Mouse (Mus musculus) ES-Bruce4 (cell line): ENCODE measurements around the gene Sertad2.

Experiments
- CTCF ChIP-seq: IDR thresholded peaks from one replicate; pipeline ENCODE4 v1.8.1; 2011; ENCODE audit warnings: low read depth, low read length
- EP300 ChIP-seq: IDR thresholded peaks from 2 replicates; pipeline ENCODE4 v1.6.1; 2011; ENCODE audit warnings: low read depth, low read length; ENCODE audit not compliant: insufficient read depth
- POLR2A ChIP-seq: IDR thresholded peaks from one replicate; pipeline ENCODE4 v1.8.1; 2011; ENCODE audit warnings: low read length; ENCODE audit not compliant: insufficient read depth

DNA sequence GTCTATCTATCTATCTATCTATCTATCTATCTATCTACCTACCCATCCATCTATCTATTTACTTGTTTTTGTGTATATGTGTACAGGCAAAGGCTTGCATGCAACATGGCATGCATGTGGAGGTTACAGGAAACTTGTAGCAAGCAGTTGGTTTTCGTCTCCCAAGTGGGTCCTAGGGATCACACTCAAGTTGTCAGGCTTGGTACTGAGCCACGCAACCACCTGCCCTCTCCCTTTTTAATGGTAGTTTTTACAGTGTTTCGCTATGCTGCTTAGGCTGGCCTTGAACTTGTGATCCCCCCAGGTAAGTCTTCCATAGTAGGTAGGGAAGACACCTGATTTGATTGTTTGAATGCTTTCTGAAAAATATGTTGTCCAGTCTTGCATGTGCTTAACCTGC lies 5.8 kb upstream of the Sertad2 start:
- TF ChIP-seq CTCF (no peak), POLR2A (no peak), EP300 (no peak)
